Mouse (Mus musculus) T-cell, adult 66 days (primary cell): Measurements from ENCODE around the gene Cd300ld3. TPM values are rescaled to one million over a fixed set of nuclear protein-coding genes. Genes with fewer than 3 reads are reported as not detected.

Source experiments
- total RNA-seq, 2 experiments: library from RNA; stranded (reverse); gene quantifications; 3 replicates in 1 of 2; 4 replicates in 1 of 2; pipeline ENCODE4 v1.2.4; 2023

Gene Cd300ld3
- 1 to 10 TPM in 1 of 2 experiments, not detected in 1; 1.0 TPM for total RNA-seq

DNA sequence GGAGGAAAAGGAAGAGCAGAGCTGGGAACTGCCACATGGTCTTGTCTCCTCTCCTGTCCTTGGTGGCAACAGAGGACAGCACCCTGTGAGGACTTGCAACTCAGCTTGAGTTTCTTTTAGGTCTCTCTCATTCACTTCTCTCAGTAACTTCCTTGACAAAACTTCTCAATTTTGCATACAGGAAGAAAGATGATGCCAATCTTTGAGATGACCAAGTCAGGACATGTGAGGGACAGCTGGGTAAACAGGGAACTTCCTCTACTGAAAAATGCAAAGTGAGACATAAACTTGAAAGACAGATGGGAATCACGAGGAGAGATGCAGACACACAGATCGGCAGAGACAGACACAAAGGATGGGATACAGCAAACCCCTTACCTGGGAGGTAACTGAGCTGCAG lies at the start of gene Cd300ld3:
Cd300ld3 (minus strand) TSS at position 151 of the 400 bp plus-strand sequence.

DNA sequence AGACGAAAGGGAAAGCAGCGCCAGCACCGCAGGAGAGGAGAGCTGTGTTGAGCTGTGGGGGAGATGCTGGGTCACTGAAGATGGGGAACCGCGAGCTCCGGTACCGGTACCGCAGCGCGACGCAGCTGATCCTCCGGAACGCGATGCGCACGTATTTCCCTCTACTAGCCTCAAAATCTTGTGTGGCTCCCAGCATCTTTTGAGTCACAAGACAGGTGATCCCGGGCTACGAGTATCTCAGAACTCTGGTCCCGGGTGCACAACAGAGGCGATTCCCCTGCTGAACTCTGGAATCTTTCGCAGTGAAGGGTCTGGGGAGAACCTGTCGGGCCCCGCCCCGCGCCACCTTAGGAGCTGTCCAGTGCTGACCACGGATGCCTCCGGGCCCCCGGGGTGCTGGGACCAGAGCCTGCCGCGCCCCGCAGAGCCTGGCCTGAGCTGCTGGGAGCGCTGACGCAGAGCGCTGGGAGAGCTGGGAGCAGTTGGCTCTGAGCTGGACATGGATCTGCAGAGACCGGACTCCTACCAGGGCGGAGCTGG lies 43.2 kb upstream of the Cd300ld3 start, which contains the start of gene Rab37:
Rab37 (plus strand) TSS at position 70 of the 540 bp plus-strand sequence.

DNA sequence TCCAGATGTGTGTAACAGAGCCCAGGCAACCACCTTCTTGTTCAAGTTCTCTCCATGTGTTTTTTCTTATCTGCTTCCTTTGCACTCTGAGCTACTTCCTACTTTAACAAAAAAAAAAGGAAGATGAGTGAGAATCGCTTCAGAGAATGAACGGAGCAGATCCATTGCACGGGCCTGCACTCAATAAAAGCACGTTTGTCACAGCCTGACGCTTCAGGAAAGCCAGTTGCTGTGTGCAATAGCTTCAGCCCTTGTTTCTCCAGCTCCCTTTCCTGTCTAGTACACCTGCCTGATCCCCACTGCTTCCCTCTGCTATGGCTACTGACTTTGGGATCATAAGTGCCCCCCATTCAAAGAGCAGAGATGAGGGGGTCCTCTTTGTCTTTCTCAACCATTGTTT lies 13.9 kb upstream of the Cd300ld3 start, which contains the start of gene Cd300e:
Cd300e (minus strand) TSS at position 101 of the 400 bp plus-strand sequence.

DNA sequence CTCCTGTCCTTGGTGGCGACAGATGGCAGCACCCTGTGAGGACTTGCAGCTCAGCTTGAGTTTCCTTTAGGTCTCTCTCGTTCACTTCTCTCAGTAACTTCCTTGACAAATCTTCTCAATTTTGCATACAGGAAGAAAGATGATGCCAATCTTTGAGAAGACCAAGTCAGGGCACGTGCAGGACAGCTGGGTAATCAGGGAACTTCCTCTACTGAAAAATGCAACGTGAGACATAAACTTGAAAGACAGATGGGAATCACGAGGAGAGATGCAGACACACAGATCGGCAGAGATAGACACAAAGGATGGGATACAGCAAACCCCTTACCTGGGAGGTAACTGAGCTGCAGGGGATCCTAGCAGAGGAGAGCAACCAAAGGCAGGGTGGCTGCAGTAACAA lies 10.5 kb downstream of the Cd300ld3 start, which contains the start of gene Cd300ld5:
Cd300ld5 (minus strand) TSS at position 101 of the 400 bp plus-strand sequence.

DNA sequence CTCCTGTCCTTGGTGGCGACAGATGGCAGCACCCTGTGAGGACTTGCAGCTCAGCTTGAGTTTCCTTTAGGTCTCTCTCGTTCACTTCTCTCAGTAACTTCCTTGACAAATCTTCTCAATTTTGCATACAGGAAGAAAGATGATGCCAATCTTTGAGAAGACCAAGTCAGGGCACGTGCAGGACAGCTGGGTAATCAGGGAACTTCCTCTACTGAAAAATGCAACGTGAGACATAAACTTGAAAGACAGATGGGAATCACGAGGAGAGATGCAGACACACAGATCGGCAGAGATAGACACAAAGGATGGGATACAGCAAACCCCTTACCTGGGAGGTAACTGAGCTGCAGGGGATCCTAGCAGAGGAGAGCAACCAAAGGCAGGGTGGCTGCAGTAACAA lies 21.3 kb downstream of the Cd300ld3 start, which contains the start of gene Cd300ld4:
Cd300ld4 (minus strand) TSS at position 101 of the 400 bp plus-strand sequence.

DNA sequence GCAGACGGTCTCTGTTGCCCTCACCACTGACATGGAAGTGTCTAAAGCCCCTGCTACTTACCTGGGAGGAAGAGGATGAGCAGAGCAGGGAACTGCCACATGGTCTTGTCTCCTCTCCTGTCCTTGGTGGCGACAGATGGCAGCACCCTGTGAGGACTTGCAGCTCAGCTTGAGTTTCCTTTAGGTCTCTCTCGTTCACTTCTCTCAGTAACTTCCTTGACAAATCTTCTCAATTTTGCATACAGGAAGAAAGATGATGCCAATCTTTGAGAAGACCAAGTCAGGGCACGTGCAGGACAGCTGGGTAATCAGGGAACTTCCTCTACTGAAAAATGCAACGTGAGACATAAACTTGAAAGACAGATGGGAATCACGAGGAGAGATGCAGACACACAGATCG lies 32.1 kb downstream of the Cd300ld3 start, which contains the start of gene Cd300ld2:
Cd300ld2 (minus strand) TSS at position 101 of the 400 bp plus-strand sequence.

DNA sequence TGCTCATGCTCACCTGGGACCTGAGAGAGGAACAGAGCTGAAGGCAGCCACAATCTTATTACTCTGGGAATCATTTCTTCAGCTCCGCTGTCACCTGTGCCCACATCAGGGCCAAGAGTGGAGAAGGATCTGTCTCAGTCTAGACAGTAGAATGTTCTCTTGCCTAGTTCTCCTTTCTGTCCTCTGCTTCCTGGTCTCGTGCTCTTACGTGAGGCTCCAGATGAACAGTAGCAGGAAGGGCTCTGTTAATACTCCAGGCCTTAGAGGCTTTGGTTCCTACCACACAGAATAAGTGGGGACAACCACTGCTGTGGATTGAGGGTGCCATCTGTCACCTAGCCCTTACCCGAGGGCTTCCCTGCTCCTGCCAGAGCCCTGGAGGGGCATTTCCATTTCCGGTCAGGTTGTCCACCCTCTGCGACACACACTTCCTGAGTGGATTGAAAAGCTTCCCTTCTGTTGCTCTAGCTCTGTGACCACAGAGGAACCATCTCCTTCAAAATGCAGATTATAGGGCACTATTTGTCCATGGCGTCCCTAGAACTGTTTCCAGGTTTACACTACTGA lies 46.7 kb downstream of the Cd300ld3 start, which contains the start of gene Cd300c2:
Cd300c2 (minus strand) TSS at position 407 of the 567 bp plus-strand sequence.

Other genes starting within 250 kb of the Cd300ld3 start
- gene Gpr142, start 249.5 kb downstream of the Cd300ld3 start, total RNA-seq = not detected
- under 1 TPM in 1 of 2 experiments, not detected in 1; 0.26 TPM for gene Gprc5c, start 197.3 kb downstream of the Cd300ld3 start, total RNA-seq
- gene Cd300a, start 158.4 kb downstream of the Cd300ld3 start, total RNA-seq = under 1 TPM; 0.15 to 0.96 TPM
- under 1 TPM in 1 of 2 experiments, not detected in 1; 0.21 TPM for gene Cd300lb, start 114.0 kb downstream of the Cd300ld3 start, total RNA-seq
- not detected for gene Cd300c, start 79.3 kb downstream of the Cd300ld3 start, total RNA-seq
- gene Cd300ld, start 58.5 kb downstream of the Cd300ld3 start, total RNA-seq = under 1 TPM; 0.36 to 0.67 TPM
- gene Cd300c2, start 46.5 kb downstream of the Cd300ld3 start, total RNA-seq = 1 to 10 TPM in 1 of 2 experiments, under 1 TPM in 1; 0.98 to 2.7 TPM
- not detected for gene Cd300ld2, start 32.2 kb downstream of the Cd300ld3 start, total RNA-seq
- gene Cd300ld4, start 21.4 kb downstream of the Cd300ld3 start, total RNA-seq = not detected
- gene Cd300ld5, start 10.6 kb downstream of the Cd300ld3 start, total RNA-seq = 1 to 10 TPM in 1 of 2 experiments, not detected in 1; 1.0 TPM
- under 1 TPM in 1 of 2 experiments, not detected in 1; 0.93 TPM for gene Cd300e, start 13.8 kb upstream of the Cd300ld3 start, total RNA-seq
- gene Rab37, start 43.0 kb upstream of the Cd300ld3 start, total RNA-seq = 10 to 100 TPM; 44.7 to 51.2 TPM
- 1 to 10 TPM in 1 of 2 experiments, under 1 TPM in 1; 0.68 to 1.0 TPM for gene Cd300lf, start 85.6 kb upstream of the Cd300ld3 start, total RNA-seq
- 100 to 1,000 TPM; 207 to 214 TPM for gene Slc9a3r1, start 114.9 kb upstream of the Cd300ld3 start, total RNA-seq
- gene Tmem104, start 139.1 kb upstream of the Cd300ld3 start, total RNA-seq = 10 to 100 TPM; 15.5 to 25.2 TPM
- gene Nat9, start 139.4 kb upstream of the Cd300ld3 start, total RNA-seq = 1 to 10 TPM; 5.2 to 5.5 TPM
- not detected for gene Grin2c, start 218.8 kb upstream of the Cd300ld3 start, total RNA-seq
- gene Fdxr, start 228.6 kb upstream of the Cd300ld3 start, total RNA-seq = 10 to 100 TPM; 22.5 to 25.4 TPM
- 1 to 10 TPM; 1.1 to 1.2 TPM for gene Fads6, start 249.3 kb upstream of the Cd300ld3 start, total RNA-seq